Mouse (Mus musculus): Measurements from ENCODE around the gene Mxra7.

DNA sequence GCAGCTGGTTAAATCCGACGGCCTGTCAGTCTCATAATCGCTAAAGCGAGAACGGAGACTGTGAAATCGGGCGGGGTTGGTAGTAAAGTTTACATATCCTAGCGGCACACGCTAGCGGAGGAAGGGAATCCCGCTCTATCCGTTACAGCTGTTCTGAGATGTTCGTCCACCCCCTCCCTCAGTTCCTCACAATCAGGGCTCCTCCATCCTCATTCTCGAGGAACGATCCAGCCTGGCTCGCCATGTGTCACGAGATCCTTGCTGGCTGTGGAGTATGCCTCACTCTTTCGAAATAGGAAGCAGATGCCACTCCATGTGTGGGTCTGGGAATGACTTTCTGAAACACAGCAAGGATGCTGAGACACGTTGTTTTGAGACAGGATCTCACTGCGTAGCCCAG is 46.1 kb upstream of the Mxra7 start:
- TF ChIP-seq CTCF (conservative IDR thresholded peaks at IDR 0.05; ENCODE audit: low read length) (no peak), POU5F1 (IDR thresholded peaks at IDR 0.05; ENCODE audit: borderline replicate concordance, low read length) (no peak)
